Mouse (Mus musculus) kidney, adult 2 months (tissue): Measurements from ENCODE around the gene M1ap. TPM values are rescaled to one million over a fixed set of nuclear protein-coding genes. Genes with fewer than 3 reads are reported as not detected.
A peak's percentile ranks its signal among the peaks of the same experiment; 100 is the strongest.

Experiments used
- DNase-seq: peaks from one replicate; pipeline ENCODE4 v3.0.0; 2021
- H3K27ac ChIP-seq: fragments of 200-500 bp; 2 replicates; pipeline ENCODE4 v1.5.1; 2012; ENCODE audit warnings: low read depth, low read length, control low read depth, inconsistent platforms; ENCODE audit not compliant: insufficient read depth
- H3K27me3 ChIP-seq: fragments of 200-500 bp; replicated peaks from 2 replicates; pipeline ENCODE4 v1.6.1; 2012; ENCODE audit warnings: mild to moderate bottlenecking, moderate library complexity, low read length, inconsistent platforms; ENCODE audit not compliant: control insufficient read depth, insufficient read depth
- H3K36me3 ChIP-seq: fragments of 200-500 bp; 2 replicates; pipeline ENCODE4 v1.6.1; 2012; ENCODE audit warnings: mild to moderate bottlenecking, moderate library complexity, low read length, inconsistent platforms; ENCODE audit not compliant: control insufficient read depth, insufficient read depth
- H3K4me1 ChIP-seq: fragments of 200-500 bp; 2 replicates; pipeline ENCODE4 v1.6.1; 2011; ENCODE audit warnings: low read length; ENCODE audit not compliant: control insufficient read depth, insufficient read depth
- H3K4me3 ChIP-seq: fragments of 200-500 bp; 2 replicates; pipeline ENCODE4 v1.5.1; 2011; ENCODE audit warnings: mild to moderate bottlenecking, low read depth, low read length, control low read depth; ENCODE audit not compliant: insufficient read depth
- CTCF ChIP-seq: fragments of 200-500 bp; conservative IDR thresholded peaks from 2 replicates; pipeline ENCODE4 v1.5.1; 2011; ENCODE audit warnings: low read depth, mild to moderate bottlenecking, control low read depth, low read length, moderate library complexity, mixed read lengths; ENCODE audit not compliant: insufficient read depth, insufficient read length
- POLR2A ChIP-seq: fragments of 200-500 bp; IDR thresholded peaks from one replicate; pipeline ENCODE4 v1.6.1; 2011; ENCODE audit warnings: low read depth, low read length, control low read depth
- WGBS: fragments of 180-500 bp; shearing (Covaris S2); methylation state at CpG from one replicate; pipeline ENCODE4 v1.1.7; 2018; 5-methylcytosine and 5-hydroxymethylcytosine counted together
- polyA plus RNA-seq: library from polyadenylated mRNA; depleted of rRNA; stranded (reverse); fragments of >200 nt; gene quantifications from 2 replicates; pipeline ENCODE4 v1.2.3, GENCODE M21; 2012

M1ap gene
- polyA plus RNA-seq, 1 experiment, result 0.16 TPM

- TF ChIP-seq CTCF, result no peak
- no peak for TF ChIP-seq POLR2A
- WGBS, result 50% methylated on average over 7 of the region's 7 CpGs
Observed at GRCm38 (mm10) chr6:83010010-83010409, 63.3 kb downstream of the M1ap start.

GRCm38 (mm10) chr6:83011255-83011654, 64.6 kb downstream of the M1ap start:
- no peaks in the 10 kb centered on the region for H3K27me3 ChIP-seq
- no peaks in the 10 kb centered on the region for H3K36me3 ChIP-seq
- DNase-seq, result no peak
- no peak for TF ChIP-seq CTCF
- no peak for TF ChIP-seq POLR2A
- no peaks in the 10 kb centered on the region for H3K4me1 ChIP-seq
- H3K4me3 ChIP-seq, result no peak overlapping the region
- H3K27ac ChIP-seq, result no peak overlapping the region
- WGBS, result 72% methylated on average over 7 of the region's 7 CpGs

More at GRCm38 (mm10) chr6:83010010-83010409, 63.3 kb downstream of the M1ap start:
- no peaks in the 10 kb centered on the region for H3K4me1 ChIP-seq
- no peaks in the 10 kb centered on the region for H3K27me3 ChIP-seq
- H3K4me3 ChIP-seq, result no peak overlapping the region
- DNase-seq, result no peak
- H3K27ac ChIP-seq, result no peak overlapping the region
- H3K36me3 ChIP-seq, result no peaks in the 10 kb centered on the region

- Histone ChIP-seq H3K27ac (no peak overlapping the region), H3K4me1 (no peaks in the 10 kb centered on the region), H3K36me3 (no peaks in the 10 kb centered on the region), H3K27me3 (no peaks in the 10 kb centered on the region), H3K4me3 (no peak overlapping the region)
- TF ChIP-seq CTCF, result no peak
- TF ChIP-seq POLR2A, result no peak
- DNase-seq, result no peak
- WGBS, result 80% methylated on average over 6 of the region's 6 CpGs
Observed at GRCm38 (mm10) chr6:83011756-83012155, 65.1 kb downstream of the M1ap start.

GRCm38 (mm10) chr6:83013444-83013843, 66.7 kb downstream of the M1ap start:
- no peak overlapping the region for H3K27ac ChIP-seq
- H3K4me1 ChIP-seq, result no peaks in the 10 kb centered on the region
- no peaks in the 10 kb centered on the region for H3K36me3 ChIP-seq
- no peak for DNase-seq
- WGBS, result 69% methylated on average over 5 of the region's 5 CpGs
- TF ChIP-seq POLR2A (no peak), CTCF (no peak)
- no peaks in the 10 kb centered on the region for H3K27me3 ChIP-seq
- no peak overlapping the region for H3K4me3 ChIP-seq

GRCm38 (mm10) chr6:83014482-83015466, 68.1 kb downstream of the M1ap start:
- TF ChIP-seq CTCF, result no peak
- no peak for TF ChIP-seq POLR2A
- Histone ChIP-seq H3K4me3 (no peak overlapping the region), H3K27me3 (no peaks in the 10 kb centered on the region), H3K36me3 (no peaks in the 10 kb centered on the region), H3K4me1 (no peaks in the 10 kb centered on the region), H3K27ac (no peak overlapping the region)
- no peak for DNase-seq
- 77% methylated on average over 12 of the region's 12 CpGs for WGBS

- Histone ChIP-seq H3K4me1 (no peaks in the 10 kb centered on the region), H3K4me3 (no peak overlapping the region), H3K27ac (no peak overlapping the region), H3K27me3 (no peaks in the 10 kb centered on the region), H3K36me3 (no peaks in the 10 kb centered on the region)
- TF ChIP-seq POLR2A (no peak), CTCF (no peak)
- DNase-seq, result no peak
- 93% methylated on average over 2 of the region's 2 CpGs for WGBS
Observed at GRCm38 (mm10) chr6:83015749-83016148, 69.0 kb downstream of the M1ap start.

- Histone ChIP-seq H3K4me1 (no peaks in the 10 kb centered on the region), H3K27ac (no peak overlapping the region), H3K4me3 (no peak overlapping the region), H3K27me3 (no peaks in the 10 kb centered on the region), H3K36me3 (no peaks in the 10 kb centered on the region)
- WGBS, result 26% methylated on average over 3 of the region's 3 CpGs
- TF ChIP-seq CTCF (no peak), POLR2A (no peak)
- DNase-seq, result peak; percentile 37
Observed at GRCm38 (mm10) chr6:83017190-83017589, 70.5 kb downstream of the M1ap start.
